Mouse (Mus musculus) forebrain, embryonic 14.5 days (tissue): ENCODE measurements around the gene Ghrh. TPM values are rescaled to one million over a fixed set of nuclear protein-coding genes. Genes with fewer than 3 reads are reported as not detected.
A peak's percentile ranks its signal among the peaks of the same experiment; 100 is the strongest.

Source experiments
- ATAC-seq: fragments of 200-750 bp; cut with Nextera tagmentation; 2 replicates; pipeline ENCODE4 v1.8.0; 2017; ENCODE audit warnings: mild to moderate bottlenecking, moderate library complexity
- DNase-seq: peaks from one replicate; pipeline ENCODE4 v3.0.0-alpha.2; 2015; ENCODE audit warnings: low spot score
- H3K27ac ChIP-seq: fragments of 300-500 bp; sonication (generic); 2 replicates; pipeline ENCODE4 v1.5.1; 2014; ENCODE audit warnings: low read depth, mild to moderate bottlenecking, control low read depth, low read length, moderate library complexity
- H3K27me3 ChIP-seq: fragments of 300-500 bp; sonication (generic); replicated peaks from 2 replicates; pipeline ENCODE4 v1.6.1; 2014; ENCODE audit warnings: low read length, control low read depth, mixed read lengths; ENCODE audit not compliant: control insufficient read depth, insufficient read depth
- H3K36me3 ChIP-seq: fragments of 300-500 bp; sonication (generic); 2 replicates; pipeline ENCODE4 v1.6.1; 2014; ENCODE audit warnings: low read length, control low read depth; ENCODE audit not compliant: control insufficient read depth, insufficient read depth
- H3K4me1 ChIP-seq: fragments of 300-500 bp; sonication (generic); 2 replicates; pipeline ENCODE4 v1.6.1; 2014; ENCODE audit warnings: antibody characterized with exemption, low read length, control low read depth; ENCODE audit not compliant: control insufficient read depth, insufficient read depth
- H3K4me2 ChIP-seq: fragments of 300-500 bp; sonication (generic); 2 replicates; pipeline ENCODE4 v1.6.1; 2014; ENCODE audit warnings: mild to moderate bottlenecking, control low read depth, low read length
- H3K4me3 ChIP-seq: fragments of 300-500 bp; sonication (generic); 2 replicates; pipeline ENCODE4 v1.5.1; 2014; ENCODE audit warnings: low read depth, low read length, control low read depth
- H3K9ac ChIP-seq: fragments of 300-500 bp; sonication (generic); 2 replicates; pipeline ENCODE4 v1.6.1; 2014; ENCODE audit warnings: mild to moderate bottlenecking, low read length, control low read depth, moderate library complexity
- H3K9me3 ChIP-seq: fragments of 300-500 bp; sonication (generic); replicated peaks from 2 replicates; pipeline ENCODE4 v1.6.1; 2016; ENCODE audit warnings: low read length, control low read depth, mixed read lengths; ENCODE audit not compliant: control insufficient read depth
- WGBS: fragments of 180-500 bp; shearing (Covaris S2); extraction: QIAGEN DNeasy Blood & Tissue Kit; methylation state at CpG from one replicate; pipeline ENCODE4 v1.1.7; 2014; 5-methylcytosine and 5-hydroxymethylcytosine counted together
- polyA plus RNA-seq: library from polyadenylated mRNA; unstranded; fragments of >200 nt; fragmentation: Nextera tagmentation; extraction: Ambion mirVana; gene quantifications from 2 replicates; pipeline ENCODE4 v1.2.1, GENCODE M21; 2014

The Ghrh gene
- polyA plus RNA-seq, 1 experiment from 2014 or later = 2.5 TPM

DNA sequence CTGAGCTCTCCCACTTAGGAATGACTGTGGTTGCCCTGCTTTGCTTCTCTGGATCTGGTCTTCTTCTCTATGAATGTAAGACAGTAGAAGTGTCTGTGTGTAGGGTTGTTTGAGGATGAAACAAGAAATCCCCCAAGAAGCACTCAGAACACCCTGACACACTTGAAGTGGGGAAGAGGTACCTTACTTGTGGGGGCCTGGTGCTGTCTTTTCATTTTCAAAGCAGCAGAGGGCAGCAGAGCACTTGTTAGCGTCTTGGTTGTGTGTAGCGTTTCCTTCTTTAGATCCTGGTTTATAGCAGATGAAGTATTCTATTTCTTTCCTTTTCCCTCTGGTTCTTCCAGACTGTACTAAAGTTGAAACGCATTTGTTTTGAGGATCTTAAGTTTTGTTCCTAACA lies 59.8 kb downstream of the Ghrh start:
- ATAC-seq (0 out of 2 replicates have a peak, but pooled peaks have one; percentile 44), DNase-seq (peak; percentile 88)
- H3K9me3 ChIP-seq = no peaks in the 10 kb centered on the region
- no peak overlapping the region for H3K4me2 ChIP-seq
- H3K9ac ChIP-seq = no peak overlapping the region
- H3K4me3 ChIP-seq = no peak overlapping the region
- no peaks in the 10 kb centered on the region for H3K4me1 ChIP-seq
- no peaks in the 10 kb centered on the region for H3K27me3 ChIP-seq
- no peak overlapping the region for H3K27ac ChIP-seq
- peaks cover 82% of the 10 kb centered on the region for H3K36me3 ChIP-seq
- whole genome bisulfite sequencing = 21% methylated on average over 3 of the region's 3 CpGs

DNA sequence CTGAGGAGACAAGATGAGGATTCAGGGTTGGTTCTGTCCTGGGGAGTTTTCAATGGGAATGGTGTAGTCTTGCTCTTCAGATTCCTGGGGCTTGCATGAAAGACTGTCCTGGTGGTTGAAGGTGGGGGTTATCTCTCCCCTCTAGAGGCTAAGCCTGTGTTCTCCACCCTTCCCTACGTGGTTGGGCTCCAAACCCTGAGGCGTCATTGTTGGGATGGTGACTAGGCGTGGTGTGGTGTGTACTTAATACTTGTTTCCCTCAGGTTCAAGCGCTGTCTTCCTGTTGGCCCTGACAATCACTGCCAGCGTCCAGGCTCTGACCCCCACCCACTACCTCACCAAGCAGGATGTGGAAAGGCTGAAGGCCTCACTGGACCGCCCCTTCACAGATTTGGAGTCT lies 64.0 kb downstream of the Ghrh start:
- no peak overlapping the region for H3K4me3 ChIP-seq

More for the DNA sequence above, 64.0 kb downstream of the Ghrh start:
- no peak overlapping the region for H3K4me2 ChIP-seq
- H3K4me1 ChIP-seq = peaks cover 12% of the 10 kb centered on the region
- no peak overlapping the region for H3K27ac ChIP-seq
- DNase-seq (no peak), ATAC-seq (no peak)
- no peaks in the 10 kb centered on the region for H3K9me3 ChIP-seq
- H3K9ac ChIP-seq = no peak overlapping the region
- H3K27me3 ChIP-seq = no peaks in the 10 kb centered on the region
- WGBS = 95% methylated on average over 6 of the region's 6 CpGs
- H3K36me3 ChIP-seq = peaks cover 49% of the 10 kb centered on the region

Other genes starting within 250 kb of the Ghrh start
- 13.6 and 15.6 TPM in 2 replicates for gene Samhd1, start 212.2 kb downstream of the Ghrh start, polyA plus RNA-seq
- gene Rbl1, start 143.0 kb downstream of the Ghrh start, polyA plus RNA-seq = 12.1 and 16.1 TPM in 2 replicates
- gene Rpn2, start 68.5 kb downstream of the Ghrh start, polyA plus RNA-seq = 163 and 183 TPM in 2 replicates
- gene Mroh8, start 68.0 kb downstream of the Ghrh start, polyA plus RNA-seq = 0.13 and 0.37 TPM in 2 replicates
- 72.7 and 78.5 TPM in 2 replicates for gene Manbal, start 20.1 kb upstream of the Ghrh start, polyA plus RNA-seq
- 30.1 and 31.0 TPM in 2 replicates for gene Src, start 70.9 kb upstream of the Ghrh start, polyA plus RNA-seq
- 6,589 and 7,102 TPM in 2 replicates for gene Nnat, start 212.6 kb upstream of the Ghrh start, polyA plus RNA-seq
- 240 and 254 TPM in 2 replicates for gene Blcap, start 223.8 kb upstream of the Ghrh start, polyA plus RNA-seq